ENCODE assay signal across 8 mouse cellular contexts in genomic region chr4:139470198-139470597, GRCm38 (mm10).
A peak's percentile ranks its signal among the peaks of the same experiment; 100 is the strongest.
DNase-seq lines count a peak whose midpoint lies in the region; ATAC-seq and TF ChIP-seq lines count a peak whose summit lies in the region.

No protein-coding gene starts in this region.

- no peak for TF ChIP-seq POLR2A in olfactory bulb, adult 2 months (IDR thresholded peaks at IDR 0.05; ENCODE audit: insufficient read depth, low read depth, low read length)

- H3K27ac ChIP-seq in forebrain, embryonic 14.5 days (ENCODE audit: low read depth, low read length) = no peak overlapping the region
- H3K27ac ChIP-seq in olfactory bulb, adult 2 months (ENCODE audit: insufficient read depth, low read depth, low read length) = no peak overlapping the region

- no peaks in the 10 kb centered on the region for H3K27me3 ChIP-seq in forebrain, embryonic 14.5 days (replicated peaks; ENCODE audit: control insufficient read depth, insufficient read depth, low read length)

- peak; percentile 42; the same call in 1 of the 2 replicates for TF ChIP-seq CTCF in olfactory bulb, adult 2 months (IDR thresholded peaks at IDR 0.05; ENCODE audit: insufficient read depth, low read depth, low read length)

- 53% methylated on average over 7 of the region's 7 CpGs for WGBS in forebrain, embryonic 14.5 days
- WGBS in olfactory bulb, adult 2 months = 30% methylated on average over 7 of the region's 7 CpGs

- no peak overlapping the region for H3K4me2 ChIP-seq in forebrain, embryonic 14.5 days (ENCODE audit: low read length)

- no peak overlapping the region for H3K9ac ChIP-seq in forebrain, embryonic 14.5 days (ENCODE audit: low read length)

- H3K4me1 ChIP-seq in forebrain, embryonic 14.5 days (ENCODE audit: control insufficient read depth, insufficient read depth, low read length) = no peaks in the 10 kb centered on the region
- H3K4me1 ChIP-seq in olfactory bulb, adult 2 months (ENCODE audit: control insufficient read depth, insufficient read depth, low read length) = no peaks in the 10 kb centered on the region

- no peaks in the 10 kb centered on the region for H3K9me3 ChIP-seq in forebrain, embryonic 14.5 days (replicated peaks; ENCODE audit: control insufficient read depth, low read length)

- peak; percentile 81 for DNase-seq in ES-CJ7 (ENCODE audit: low read depth, low spot score)
- peak; percentile 58 for DNase-seq in c-Kit-positive CD71-positive TER-119-positive erythroid progenitor cells, embryonic 14.5 days (ENCODE audit: low spot score)
- DNase-seq in forebrain, embryonic 14.5 days (ENCODE audit: low spot score) = peak; percentile 82
- peak; percentile 90 for DNase-seq in heart, postnatal 4 days
- DNase-seq in layer of hippocampus, adult 11-12 months (ENCODE audit: low spot score) = peak; percentile 89
- peak; percentile 68 to 77 for DNase-seq in lung, adult 18-20 months
- peak; percentile 38 for DNase-seq in testis, postnatal 14 days (ENCODE audit: low spot score)

- H3K36me3 ChIP-seq in forebrain, embryonic 14.5 days (ENCODE audit: control insufficient read depth, insufficient read depth, low read length) = peaks cover 99% of the 10 kb centered on the region

- H3K4me3 ChIP-seq in forebrain, embryonic 14.5 days (ENCODE audit: low read depth, low read length) = no peak overlapping the region
- no peak overlapping the region for H3K4me3 ChIP-seq in olfactory bulb, adult 2 months (ENCODE audit: insufficient read depth, low read depth, low read length)

- ATAC-seq in forebrain, embryonic 14.5 days = peak; percentile 58; the same call in 1 of the 2 replicates

Comparison
In these comparisons a context has a peak if more than half of its experiments do, and no peak if none do; other contexts are left out.
1. DNase-seq: peak in every context shown above with its lines; median percentile 90 in heart, postnatal 4 days; 89 in layer of hippocampus, adult 11-12 months; 82 in forebrain, embryonic 14.5 days; 81 in ES-CJ7; 72 in lung, adult 18-20 months; 58 in c-Kit-positive CD71-positive TER-119-positive erythroid progenitor cells, embryonic 14.5 days; 38 in testis, postnatal 14 days.